Mouse (Mus musculus) forebrain, embryonic 10.5 days (tissue): ENCODE measurements around the gene H60b. TPM values are rescaled to one million over a fixed set of nuclear protein-coding genes. Genes with fewer than 3 reads are reported as not detected.
"Not testable (repeated sequence)": the region's sequence is repeated elsewhere in the genome, so short reads cannot be mapped to it uniquely, and the experiment has no call there.

Experiments
- DNase-seq: peaks from one replicate; pipeline ENCODE4 v3.0.0-alpha.2; 2017; ENCODE audit warnings: low spot score; ENCODE audit errors: extremely low spot score
- H3K27ac ChIP-seq: fragments of 300-500 bp; sonication (generic); 2 replicates; pipeline ENCODE4 v1.5.1; 2016; ENCODE audit warnings: mild to moderate bottlenecking
- H3K27me3 ChIP-seq: fragments of 300-500 bp; sonication (generic); 2 replicates; pipeline ENCODE4 v1.6.1; 2016; ENCODE audit warnings: mild to moderate bottlenecking; ENCODE audit not compliant: poor library complexity, severe bottlenecking
- H3K36me3 ChIP-seq: fragments of 300-500 bp; sonication (generic); replicated peaks from 2 replicates; pipeline ENCODE4 v1.6.1; 2016; ENCODE audit warnings: mild to moderate bottlenecking, moderate library complexity
- H3K4me1 ChIP-seq: fragments of 300-500 bp; sonication (generic); 2 replicates; pipeline ENCODE4 v1.6.1; 2016
- H3K4me3 ChIP-seq: fragments of 300-500 bp; sonication (generic); 2 replicates; pipeline ENCODE4 v1.5.1; 2016; ENCODE audit warnings: mild to moderate bottlenecking, moderate library complexity
- H3K9me3 ChIP-seq: fragments of 300-500 bp; sonication (generic); 2 replicates; pipeline ENCODE4 v1.6.1; 2016; ENCODE audit warnings: mild to moderate bottlenecking, moderate library complexity
- WGBS: fragments of 180-500 bp; shearing (Covaris S2); methylation state at CpG from one replicate; pipeline ENCODE4 v1.1.7; 2016; 5-methylcytosine and 5-hydroxymethylcytosine counted together
- polyA plus RNA-seq: library from polyadenylated mRNA; unstranded; fragments of >200 nt; fragmentation: Nextera tagmentation; extraction: Ambion mirVana; gene quantifications from 2 replicates; pipeline ENCODE4 v1.2.1, GENCODE M21; 2016

H60b gene
- polyA plus RNA-seq, 1 experiment from 2014 or later, result 0.74 TPM

DNA sequence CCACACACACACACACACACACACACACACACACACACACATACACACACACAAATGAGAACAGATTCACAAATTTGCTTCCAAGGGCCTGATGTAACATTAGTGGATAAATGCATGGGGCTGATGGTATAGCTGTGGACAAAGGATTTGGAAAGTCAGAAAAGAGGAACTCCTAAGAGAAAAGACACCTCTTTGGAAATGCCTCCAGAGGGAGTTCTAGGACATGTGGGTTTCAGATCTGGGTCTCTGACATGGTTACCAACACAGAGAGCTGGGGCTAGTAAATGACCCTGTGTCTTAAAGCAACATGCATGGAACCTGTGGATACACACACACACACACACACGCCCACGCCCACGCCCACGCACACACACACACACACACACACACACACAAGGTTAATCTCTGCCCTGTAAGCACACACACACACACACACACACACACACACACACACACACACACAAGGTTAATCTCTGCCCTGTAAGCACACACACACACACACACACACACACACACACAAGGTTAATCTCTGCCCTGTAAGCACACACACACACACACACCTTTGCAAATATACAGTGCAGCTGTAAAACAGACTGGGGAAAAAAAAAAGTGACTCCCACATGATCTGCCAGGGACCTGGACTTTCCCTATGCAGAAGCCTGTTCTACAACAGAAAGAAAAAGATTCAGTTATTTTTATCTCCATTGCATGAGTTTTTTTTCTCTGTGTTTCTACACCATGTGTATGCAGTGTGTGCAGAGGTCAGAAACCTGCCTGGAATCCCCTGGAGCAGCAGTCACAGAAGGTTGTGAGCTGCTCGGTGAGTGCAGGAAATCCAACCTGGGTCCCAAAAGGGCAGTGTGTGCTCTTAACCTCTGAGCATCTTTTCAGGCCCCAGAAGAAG, 14.3 kb downstream of the H60b start:
- not testable (repeated sequence) for H3K27ac ChIP-seq, H3K9me3 ChIP-seq, H3K27me3 ChIP-seq, H3K36me3 ChIP-seq, H3K4me1 ChIP-seq, DNase-seq
- peak overlapping the region; percentile 33; the same call in 1 of the 2 replicates for H3K4me3 ChIP-seq
- 49% methylated on average over 5 of the region's 5 CpGs for WGBS

DNA sequence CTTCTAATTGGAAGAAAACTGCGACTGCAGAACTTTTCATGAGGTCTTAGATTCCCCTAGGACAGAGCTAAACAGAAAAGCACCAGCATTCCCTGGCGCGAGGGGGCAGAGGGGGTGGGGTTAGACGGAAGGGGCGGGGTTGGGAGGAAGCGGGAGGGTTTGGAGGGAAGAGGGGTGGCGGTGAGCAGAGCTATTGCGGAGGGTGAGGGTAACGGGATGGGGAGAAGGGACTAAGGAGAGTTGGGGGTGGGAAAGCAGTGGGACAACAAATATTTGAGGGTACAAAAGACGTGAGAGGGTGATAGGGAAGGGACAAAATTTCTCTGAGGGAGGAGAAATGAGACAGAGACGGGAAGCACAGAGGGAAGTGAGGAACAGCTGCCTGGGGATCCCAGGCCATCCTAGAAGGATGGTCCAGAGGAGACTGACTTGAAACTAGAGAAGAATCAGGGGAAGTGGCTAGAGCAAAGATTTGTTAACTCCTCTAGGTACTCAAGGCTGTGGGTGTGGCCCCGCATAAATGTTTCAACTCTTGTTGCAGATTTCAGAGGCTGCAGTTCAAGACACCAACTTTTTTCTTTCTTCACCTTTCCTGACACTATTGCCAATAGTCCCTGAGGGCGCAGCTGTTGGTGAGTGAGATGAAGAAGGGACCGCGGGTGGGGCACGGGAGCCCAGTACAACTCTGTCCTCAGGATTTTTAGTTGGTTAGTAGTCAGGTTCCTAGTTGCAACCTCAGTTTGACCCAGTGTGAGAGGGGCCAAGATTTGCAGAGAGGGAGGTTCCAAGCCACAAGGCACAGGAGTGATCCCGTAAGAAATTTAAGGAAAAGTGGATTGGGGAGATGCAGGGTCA, 15.2 kb downstream of the H60b start:
- peak overlapping the region; percentile 33; the same call in 1 of the 2 replicates for H3K4me3 ChIP-seq
- not testable (repeated sequence) for H3K4me1 ChIP-seq, H3K27ac ChIP-seq, H3K36me3 ChIP-seq, H3K9me3 ChIP-seq, H3K27me3 ChIP-seq
- 15% methylated on average over 11 of the region's 17 CpGs for WGBS
- peak; percentile 15 for DNase-seq

DNA sequence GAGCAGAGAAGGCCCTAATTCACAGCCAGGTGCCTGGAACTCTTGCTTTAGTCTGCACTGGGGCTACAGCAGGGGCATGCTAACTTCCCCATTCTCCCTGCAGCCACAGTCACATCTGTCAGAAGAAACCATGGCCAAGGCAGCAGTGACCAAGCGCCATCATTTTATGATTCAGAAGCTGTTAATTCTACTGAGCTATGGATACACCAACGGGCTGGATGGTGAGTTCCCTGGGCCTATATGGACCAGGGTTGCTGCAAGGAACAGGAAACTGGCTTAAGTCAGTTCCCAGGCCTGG, 15.8 kb downstream of the H60b start:
- H3K9me3 ChIP-seq, H3K4me3 ChIP-seq, H3K27me3 ChIP-seq, H3K4me1 ChIP-seq, DNase-seq, H3K36me3 ChIP-seq, H3K27ac ChIP-seq: not testable (repeated sequence)
- 82% methylated on average over 2 of the region's 2 CpGs for WGBS

DNA sequence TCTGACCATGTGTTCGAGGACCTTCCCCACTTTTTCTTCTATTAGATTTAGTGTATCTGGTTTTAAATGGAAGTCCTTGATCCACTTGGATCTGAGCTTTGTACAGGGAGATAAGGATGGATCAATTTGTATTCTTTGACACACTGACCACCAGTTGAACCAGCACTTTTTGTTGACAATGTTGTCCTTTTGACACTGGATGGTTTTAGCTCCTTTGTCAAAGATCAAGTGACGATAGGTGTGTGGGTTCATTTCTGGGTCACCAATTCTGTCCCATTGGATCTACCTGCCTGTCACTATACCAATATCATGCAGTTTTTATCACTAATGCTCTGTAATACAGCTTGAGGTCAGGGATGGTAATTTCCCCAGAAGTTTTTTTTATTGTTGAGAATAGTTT, 18.1 kb downstream of the H60b start:
- WGBS, result 87% methylated on average over 2 of the region's 2 CpGs
- H3K27me3 ChIP-seq, H3K4me3 ChIP-seq, H3K4me1 ChIP-seq, H3K27ac ChIP-seq, H3K9me3 ChIP-seq, DNase-seq, H3K36me3 ChIP-seq: not testable (repeated sequence)

DNA sequence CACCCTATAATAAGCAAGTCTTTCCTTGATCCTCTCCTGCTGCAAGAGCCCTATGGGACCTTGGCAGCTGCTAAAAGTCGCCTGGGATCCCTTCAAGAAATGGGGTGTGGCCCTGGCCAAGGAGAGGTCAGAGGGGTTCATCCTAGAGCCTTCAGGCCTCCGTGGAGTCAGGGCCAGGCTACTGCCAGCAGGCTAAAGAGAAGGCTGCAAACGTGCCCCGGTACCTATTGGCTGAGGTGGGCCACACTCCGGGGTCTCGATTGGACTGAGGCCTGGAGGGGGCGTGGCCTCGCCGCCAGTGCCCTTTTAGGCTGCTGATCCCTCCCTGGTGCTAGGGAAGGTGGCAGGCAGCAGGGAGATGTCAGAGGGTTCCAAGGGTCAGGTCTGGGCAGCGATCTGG, 32.6 kb downstream of the H60b start:
- 1% methylated on average over 10 of the region's 10 CpGs for WGBS
- not testable (repeated sequence) for H3K27ac ChIP-seq, H3K4me1 ChIP-seq

DNA sequence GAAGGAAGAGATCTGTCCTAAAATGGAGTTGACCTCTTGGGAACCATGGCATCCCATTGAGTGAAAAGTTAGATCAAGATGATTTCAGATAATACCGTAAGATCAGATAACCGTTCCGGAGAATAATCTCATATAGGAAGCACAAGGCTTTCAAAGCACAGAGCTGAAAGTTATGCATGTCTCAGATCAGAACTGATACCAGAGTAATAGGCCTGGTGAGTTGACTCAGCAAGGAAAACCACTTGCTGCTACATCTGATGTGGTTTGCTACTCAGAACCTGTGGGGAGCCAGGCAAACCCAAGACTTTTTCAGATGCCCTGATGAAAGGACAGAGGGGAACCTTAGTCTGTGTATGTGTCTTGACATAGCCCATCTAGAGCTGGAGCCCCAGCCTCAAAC, 43.0 kb downstream of the H60b start:
- DNase-seq, H3K9me3 ChIP-seq, H3K27me3 ChIP-seq, H3K4me1 ChIP-seq, H3K27ac ChIP-seq, H3K36me3 ChIP-seq, H3K4me3 ChIP-seq: not testable (repeated sequence)
- WGBS, result 100% methylated on average over 1 of the region's 3 CpGs

More for the DNA sequence above, 32.6 kb downstream of the H60b start:
- H3K9me3 ChIP-seq, H3K36me3 ChIP-seq, H3K27me3 ChIP-seq: not testable (repeated sequence)
- peak overlapping the region; percentile 22; the same call in 1 of the 2 replicates for H3K4me3 ChIP-seq
- peak; percentile 31 for DNase-seq

DNA sequence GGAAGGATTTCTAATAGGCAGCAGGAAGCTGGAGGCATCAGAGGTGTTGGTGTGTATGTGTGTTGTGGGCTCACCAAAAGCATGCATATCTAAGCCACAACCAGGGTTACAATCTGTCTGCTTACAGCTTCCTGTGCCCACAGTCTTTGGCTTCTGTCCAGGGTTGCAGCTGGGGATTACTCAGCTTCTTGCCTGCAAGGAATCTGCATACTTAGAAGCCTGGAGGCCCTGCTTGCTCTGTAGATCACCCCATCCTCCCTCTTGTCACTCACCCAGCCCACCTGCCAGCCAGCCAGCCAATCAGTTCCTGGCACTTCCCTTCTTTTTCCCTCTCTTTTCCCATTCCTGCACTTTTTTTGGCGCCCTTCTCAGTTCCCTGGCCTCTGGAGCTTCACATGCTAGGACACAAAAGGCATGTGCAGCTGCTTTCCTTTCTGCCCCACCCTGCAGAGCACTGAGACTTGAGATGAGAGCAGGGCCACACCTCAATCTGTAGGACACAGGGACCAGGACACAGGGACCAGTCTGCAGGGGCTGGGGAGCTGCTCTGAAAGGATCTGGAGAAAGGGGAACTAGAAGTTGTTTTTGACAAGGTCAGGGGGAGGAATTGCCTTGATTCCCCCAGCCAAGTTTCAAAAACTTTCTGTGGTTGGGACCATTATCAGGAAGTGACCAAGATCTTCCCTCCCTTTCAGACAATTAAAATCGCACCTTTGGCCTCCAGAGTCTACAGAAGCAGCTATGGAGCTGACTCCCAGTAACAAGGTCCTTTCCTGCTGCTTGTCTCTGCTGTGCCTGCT, 44.6 kb downstream of the H60b start:
- H3K4me1 ChIP-seq, H3K36me3 ChIP-seq, H3K27ac ChIP-seq, DNase-seq, H3K9me3 ChIP-seq, H3K4me3 ChIP-seq, H3K27me3 ChIP-seq: not testable (repeated sequence)
- WGBS, result no CpG with 5 or more reads among the region's 2 CpGs

DNA sequence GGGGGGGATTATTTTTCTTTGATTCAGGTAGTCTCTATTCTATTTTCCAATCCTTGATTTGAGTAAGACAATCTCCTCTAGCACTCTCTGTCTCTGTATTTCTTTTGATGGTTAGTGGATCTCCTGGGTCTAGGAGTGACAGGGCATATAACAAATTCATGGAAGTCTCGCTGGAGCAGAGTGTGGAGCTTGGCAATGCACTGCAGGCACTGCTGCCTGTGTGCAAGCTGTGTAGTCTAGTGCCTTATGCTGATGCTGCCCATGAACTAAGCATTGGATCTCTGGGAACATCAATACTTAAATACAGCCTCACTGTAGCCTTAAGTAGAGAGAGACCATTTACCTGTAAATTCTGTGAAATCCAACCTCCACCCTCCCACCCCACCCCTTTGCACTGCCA, 48.1 kb downstream of the H60b start:
- DNase-seq, H3K27ac ChIP-seq, H3K9me3 ChIP-seq, H3K4me1 ChIP-seq, H3K36me3 ChIP-seq, H3K4me3 ChIP-seq, H3K27me3 ChIP-seq: not testable (repeated sequence)
- WGBS, result 65% methylated on average over 1 of the region's 1 CpGs

DNA sequence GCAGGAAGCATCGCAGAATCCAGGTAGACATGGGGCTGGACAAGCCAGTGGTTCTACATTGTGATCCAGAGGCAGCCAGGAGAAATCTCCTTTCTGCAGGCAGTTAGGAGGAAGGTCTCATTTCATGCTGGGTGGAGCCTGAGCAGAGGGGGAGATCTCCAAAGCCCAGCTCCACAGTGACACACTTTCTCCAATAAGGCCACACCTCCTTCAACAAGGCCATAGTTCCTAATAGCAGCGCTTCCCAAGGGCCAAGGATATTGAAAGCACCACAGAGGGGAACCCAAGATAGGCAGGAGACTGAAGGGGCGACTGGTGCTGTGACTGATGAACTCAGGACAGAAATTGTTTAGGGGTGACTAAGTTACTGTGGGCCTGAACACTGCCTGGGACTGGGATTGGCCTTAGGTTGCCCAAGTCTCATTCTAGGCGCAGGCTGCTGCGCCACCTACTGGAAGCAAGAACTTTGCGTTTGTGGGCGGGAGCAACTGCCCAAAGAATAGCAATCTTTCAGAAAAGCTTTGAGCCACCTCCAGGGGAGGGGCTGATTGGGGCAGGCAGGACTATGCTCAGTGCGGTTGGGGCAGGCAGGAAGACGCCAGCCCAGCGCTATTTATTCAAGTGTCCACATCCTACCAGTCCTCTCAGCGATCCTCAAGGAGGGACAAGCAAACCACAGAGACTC, 53.8 kb downstream of the H60b start:
- not testable (repeated sequence) for H3K4me1 ChIP-seq, H3K27ac ChIP-seq, H3K36me3 ChIP-seq, H3K27me3 ChIP-seq, H3K9me3 ChIP-seq, H3K4me3 ChIP-seq
- WGBS, result 3% methylated on average over 8 of the region's 11 CpGs
- peak; percentile 19 for DNase-seq

DNA sequence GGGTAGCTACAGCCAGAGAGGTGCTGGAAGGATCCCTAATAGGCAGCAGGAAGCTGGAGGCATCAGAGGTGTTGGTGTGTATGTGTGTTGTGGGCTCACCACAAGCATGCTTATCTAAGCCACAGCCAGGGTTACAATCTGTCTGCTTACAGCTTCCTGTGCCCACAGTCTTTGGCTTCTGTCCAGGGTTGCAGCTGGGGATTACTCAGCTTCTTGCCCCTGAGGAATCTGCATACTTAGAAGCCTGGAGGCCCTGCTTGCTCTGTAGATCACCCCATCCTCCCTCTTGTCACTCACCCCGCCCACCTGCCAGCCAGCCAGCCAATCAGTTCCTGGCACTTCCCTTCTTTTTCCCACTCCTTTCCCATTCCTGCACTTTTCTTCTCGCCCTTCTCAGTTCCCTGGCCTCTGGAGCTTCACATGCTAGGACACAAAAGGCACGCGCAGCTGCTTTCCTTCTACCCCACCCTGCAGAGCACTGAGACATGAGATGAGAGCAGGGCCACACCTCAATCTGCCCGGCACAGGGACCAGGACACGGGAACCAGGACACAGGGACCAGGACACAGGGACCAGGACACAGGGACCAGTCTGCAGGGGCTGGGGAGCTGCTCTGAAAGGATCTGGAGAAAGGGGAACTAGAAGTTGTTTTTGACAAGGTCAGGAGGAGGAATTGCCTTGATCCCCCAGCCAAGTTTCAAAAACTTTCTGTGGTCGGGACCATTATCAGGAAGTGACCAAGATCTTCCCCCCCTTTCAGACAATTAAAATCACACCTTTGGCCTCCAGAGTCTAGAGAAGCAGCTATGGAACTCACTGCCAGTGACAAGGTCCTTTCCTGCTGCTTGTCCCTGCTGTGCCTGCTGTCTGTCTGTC, 65.3 kb downstream of the H60b start:
- H3K27me3 ChIP-seq, H3K27ac ChIP-seq: not testable (repeated sequence)

DNA sequence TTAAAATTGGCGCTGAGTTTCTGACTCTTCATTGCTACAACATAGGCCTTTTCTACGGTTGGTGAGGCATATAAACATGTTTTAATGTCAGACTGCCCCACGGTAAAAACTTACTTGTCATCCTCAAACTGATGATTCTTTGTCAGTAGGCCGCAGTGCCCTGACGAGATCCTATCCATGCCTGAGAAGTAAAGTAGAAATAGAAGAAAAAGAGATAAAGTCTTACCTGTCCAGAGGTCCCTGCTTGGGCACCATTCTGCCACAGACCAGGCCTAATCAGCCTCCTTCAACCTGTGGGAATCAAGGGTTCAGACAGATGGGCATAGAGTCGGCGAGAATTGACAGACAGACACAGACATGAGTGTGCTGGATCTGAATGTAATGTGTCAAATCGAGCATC, 106.7 kb downstream of the H60b start:
- no peak overlapping the region for H3K4me3 ChIP-seq
- H3K4me1 ChIP-seq, result no peaks in the 10 kb centered on the region
- no peaks in the 10 kb centered on the region for H3K27me3 ChIP-seq
- H3K36me3 ChIP-seq, result no peaks in the 10 kb centered on the region
- DNase-seq, result no peak
- H3K27ac ChIP-seq, result no peak overlapping the region
- peaks cover 23% of the 10 kb centered on the region; the same call in 1 of the 2 replicates for H3K9me3 ChIP-seq
- 88% methylated on average over 8 of the region's 8 CpGs for WGBS

More for the DNA sequence above, 65.3 kb downstream of the H60b start:
- not testable (repeated sequence) for H3K4me3 ChIP-seq, H3K36me3 ChIP-seq, H3K9me3 ChIP-seq, H3K4me1 ChIP-seq, DNase-seq
- no CpG with 5 or more reads among the region's 7 CpGs for WGBS
